Mouse (Mus musculus): ENCODE measurements at regions not wholly inside any gene's neighbourhood (a gene's known extent, or its start where the extent isn't known, plus 50 kb on each side); places are given as distances from the start of the nearest gene placed in this dataset.

- Histone ChIP-seq H3K4me3 (ENCODE audit: low read depth, low read length) (no peak overlapping the region), H3K9me3 (replicated peaks; ENCODE audit: control insufficient read depth, low read length) (no peaks in the 10 kb centered on the region), H3K4me2 (ENCODE audit: low read depth, low read length) (no peak overlapping the region), H3K36me3 (replicated peaks; ENCODE audit: control insufficient read depth, insufficient read depth, low read length) (no peaks in the 10 kb centered on the region), H3K4me1 (ENCODE audit: control insufficient read depth, insufficient read depth) (no peaks in the 10 kb centered on the region), H3K27ac (ENCODE audit: low read depth) (no peak overlapping the region), H3K27me3 (ENCODE audit: control insufficient read depth, insufficient read depth, low read length) (no peaks in the 10 kb centered on the region), H3K9ac (replicated peaks; ENCODE audit: low read depth, low read length) (no peak overlapping the region)
- DNase-seq (ENCODE audit: low spot score) (no peak), ATAC-seq (ENCODE audit: insufficient read depth, low read depth) (no peak)
- WGBS, result 68% methylated on average over 3 of the region's 3 CpGs
- TF ChIP-seq EP300 (IDR thresholded peaks at IDR 0.05; ENCODE audit: low read depth), result no peak
- no peak for TF ChIP-seq CTCF (IDR thresholded peaks at IDR 0.05; ENCODE audit: low read depth)
Measured at GRCm38 (mm10) chr3:131698070-131698750, 133.6 kb downstream of the Papss1 start.

GRCm38 (mm10) chr3:131703134-131703533, 138.6 kb downstream of the Papss1 start:
- Histone ChIP-seq H3K36me3 (replicated peaks; ENCODE audit: control insufficient read depth, insufficient read depth, low read length) (no peaks in the 10 kb centered on the region), H3K4me1 (ENCODE audit: control insufficient read depth, insufficient read depth) (no peaks in the 10 kb centered on the region), H3K27ac (ENCODE audit: low read depth) (no peak overlapping the region), H3K9me3 (replicated peaks; ENCODE audit: control insufficient read depth, low read length) (no peaks in the 10 kb centered on the region), H3K27me3 (ENCODE audit: control insufficient read depth, insufficient read depth, low read length) (no peaks in the 10 kb centered on the region), H3K9ac (replicated peaks; ENCODE audit: low read depth, low read length) (no peak overlapping the region), H3K4me2 (ENCODE audit: low read depth, low read length) (no peak overlapping the region), H3K4me3 (ENCODE audit: low read depth, low read length) (no peak overlapping the region)
- ATAC-seq (ENCODE audit: insufficient read depth, low read depth) (no peak), DNase-seq (ENCODE audit: low spot score) (no peak)
- TF ChIP-seq CTCF (IDR thresholded peaks at IDR 0.05; ENCODE audit: low read depth), result peak; percentile 41
- TF ChIP-seq EP300 (IDR thresholded peaks at IDR 0.05; ENCODE audit: low read depth), result no peak

- Histone ChIP-seq H3K9ac (replicated peaks; ENCODE audit: low read depth, low read length) (no peak overlapping the region), H3K36me3 (replicated peaks; ENCODE audit: control insufficient read depth, insufficient read depth, low read length) (no peaks in the 10 kb centered on the region), H3K4me3 (ENCODE audit: low read depth, low read length) (no peak overlapping the region), H3K4me1 (ENCODE audit: control insufficient read depth, insufficient read depth) (no peaks in the 10 kb centered on the region), H3K27me3 (ENCODE audit: control insufficient read depth, insufficient read depth, low read length) (no peaks in the 10 kb centered on the region), H3K4me2 (ENCODE audit: low read depth, low read length) (no peak overlapping the region), H3K27ac (ENCODE audit: low read depth) (no peak overlapping the region), H3K9me3 (replicated peaks; ENCODE audit: control insufficient read depth, low read length) (no peaks in the 10 kb centered on the region)
- WGBS, result 81% methylated on average over 8 of the region's 8 CpGs
- TF ChIP-seq EP300 (IDR thresholded peaks at IDR 0.05; ENCODE audit: low read depth) (no peak), CTCF (IDR thresholded peaks at IDR 0.05; ENCODE audit: low read depth) (no peak)
- ATAC-seq (ENCODE audit: insufficient read depth, low read depth), result no peak
- no peak for DNase-seq (ENCODE audit: low spot score)
Measured at GRCm38 (mm10) chr3:131713532-131713931, 149.0 kb downstream of the Papss1 start.

GRCm38 (mm10) chr3:131718761-131719160, 154.2 kb downstream of the Papss1 start:
- Histone ChIP-seq H3K9me3 (replicated peaks; ENCODE audit: control insufficient read depth, low read length) (no peaks in the 10 kb centered on the region), H3K36me3 (replicated peaks; ENCODE audit: control insufficient read depth, insufficient read depth, low read length) (no peaks in the 10 kb centered on the region), H3K4me2 (ENCODE audit: low read depth, low read length) (no peak overlapping the region), H3K27ac (ENCODE audit: low read depth) (no peak overlapping the region), H3K4me3 (ENCODE audit: low read depth, low read length) (no peak overlapping the region), H3K4me1 (ENCODE audit: control insufficient read depth, insufficient read depth) (no peaks in the 10 kb centered on the region), H3K27me3 (ENCODE audit: control insufficient read depth, insufficient read depth, low read length) (no peaks in the 10 kb centered on the region), H3K9ac (replicated peaks; ENCODE audit: low read depth, low read length) (no peak overlapping the region)
- 80% methylated on average over 8 of the region's 8 CpGs for WGBS
- DNase-seq (ENCODE audit: low spot score), result no peak
- ATAC-seq (ENCODE audit: insufficient read depth, low read depth), result no peak
- no peak for TF ChIP-seq CTCF (IDR thresholded peaks at IDR 0.05; ENCODE audit: low read depth)
- TF ChIP-seq EP300 (IDR thresholded peaks at IDR 0.05; ENCODE audit: low read depth), result no peak

- H3K36me3 ChIP-seq (replicated peaks; ENCODE audit: control insufficient read depth, insufficient read depth, low read length), result no peaks in the 10 kb centered on the region
- no peaks in the 10 kb centered on the region for H3K9me3 ChIP-seq (replicated peaks; ENCODE audit: control insufficient read depth, low read length)
- WGBS, result 73% methylated on average over 3 of the region's 3 CpGs
- TF ChIP-seq EP300 (IDR thresholded peaks at IDR 0.05; ENCODE audit: low read depth) (no peak), CTCF (IDR thresholded peaks at IDR 0.05; ENCODE audit: low read depth) (no peak)
- no peaks in the 10 kb centered on the region for H3K27me3 ChIP-seq (ENCODE audit: control insufficient read depth, insufficient read depth, low read length)
- H3K4me1 ChIP-seq (ENCODE audit: control insufficient read depth, insufficient read depth), result no peaks in the 10 kb centered on the region
- H3K4me2 ChIP-seq (ENCODE audit: low read depth, low read length), result no peak overlapping the region
- H3K9ac ChIP-seq (replicated peaks; ENCODE audit: low read depth, low read length), result no peak overlapping the region
- DNase-seq (ENCODE audit: low spot score), result no peak
- no peak overlapping the region for H3K27ac ChIP-seq (ENCODE audit: low read depth)
- no peak overlapping the region for H3K4me3 ChIP-seq (ENCODE audit: low read depth, low read length)
- no peak for ATAC-seq (ENCODE audit: insufficient read depth, low read depth)
Measured at GRCm38 (mm10) chr3:131728618-131729017, 164.1 kb downstream of the Papss1 start.

GRCm38 (mm10) chr3:131734226-131734625, 169.7 kb downstream of the Papss1 start:
- H3K4me1 ChIP-seq (ENCODE audit: control insufficient read depth, insufficient read depth), result no peaks in the 10 kb centered on the region
- no peaks in the 10 kb centered on the region for H3K27me3 ChIP-seq (ENCODE audit: control insufficient read depth, insufficient read depth, low read length)
- TF ChIP-seq CTCF (IDR thresholded peaks at IDR 0.05; ENCODE audit: low read depth) (no peak), EP300 (IDR thresholded peaks at IDR 0.05; ENCODE audit: low read depth) (no peak)
- H3K36me3 ChIP-seq (replicated peaks; ENCODE audit: control insufficient read depth, insufficient read depth, low read length), result no peaks in the 10 kb centered on the region
- H3K4me3 ChIP-seq (ENCODE audit: low read depth, low read length), result no peak overlapping the region
- DNase-seq (ENCODE audit: low spot score) (no peak), ATAC-seq (ENCODE audit: insufficient read depth, low read depth) (no peak)
- H3K9ac ChIP-seq (replicated peaks; ENCODE audit: low read depth, low read length), result no peak overlapping the region
- H3K27ac ChIP-seq (ENCODE audit: low read depth), result no peak overlapping the region
- 63% methylated on average over 6 of the region's 6 CpGs for WGBS
- no peak overlapping the region for H3K4me2 ChIP-seq (ENCODE audit: low read depth, low read length)
- H3K9me3 ChIP-seq (replicated peaks; ENCODE audit: control insufficient read depth, low read length), result no peaks in the 10 kb centered on the region

Data from heart, postnatal 0 days (tissue).